In genomic region chr5:114822796-114823688, GRCm38 (mm10) we compare ENCODE assay signal across 8 mouse cellular contexts. TPM values are rescaled to one million over a fixed set of nuclear protein-coding genes. Genes with fewer than 3 reads are reported as not detected.
DNase-seq lines count a peak whose midpoint lies in the region; ATAC-seq lines count a peak whose summit lies in the region.

Gene 1500011B03Rik (minus strand): TSS chr5:114823468.

- no peaks in the 10 kb centered on the region for H3K9me3 ChIP-seq in hindbrain, embryonic 11.5 days (ENCODE audit: control insufficient read depth, low read length)

- DNase-seq in Muller cell, postnatal 12 days (ENCODE audit: inconsistent ontology term) = peak; percentile 90
- peak; percentile 74 for DNase-seq in cerebellum, adult 9-10 months
- DNase-seq in forelimb bud, embryonic 11.5 days (ENCODE audit: low read depth, low spot score) = peak; percentile 83
- peak; percentile 90 for DNase-seq in hindbrain, embryonic 11.5 days (ENCODE audit: low spot score)
- DNase-seq in layer of hippocampus, postnatal 14 days (ENCODE audit: low spot score in 2 of 2) = peak; percentile 73 to 77
- peak; percentile 85 for DNase-seq in lung, postnatal 10 days
- peak; percentile 51 for DNase-seq in ovary, postnatal 14 days (ENCODE audit: low spot score)
- peak; percentile 64 to 79 for DNase-seq in thymus, postnatal 10 days (ENCODE audit: low spot score in 2 of 2)

- H3K27ac ChIP-seq in hindbrain, embryonic 11.5 days (ENCODE audit: low read depth, low read length) = peak within 1 kb of the TSS; percentile 79

- H3K27me3 ChIP-seq in hindbrain, embryonic 11.5 days (ENCODE audit: control insufficient read depth, insufficient read depth, low read length) = no peaks in the 10 kb centered on the region

- peak within 1 kb of the TSS; percentile 59 for H3K4me2 ChIP-seq in hindbrain, embryonic 11.5 days (replicated peaks; ENCODE audit: low read depth, low read length)

- peak within 1 kb of the TSS; percentile 78 for H3K9ac ChIP-seq in hindbrain, embryonic 11.5 days (ENCODE audit: low read depth, low read length)

- ATAC-seq in hindbrain, embryonic 11.5 days (ENCODE audit: low FRiP score) = peak; percentile 88

- H3K4me1 ChIP-seq in hindbrain, embryonic 11.5 days (replicated peaks; ENCODE audit: control insufficient read depth, insufficient read depth, low read length) = no peaks in the 10 kb centered on the region

- H3K36me3 ChIP-seq in hindbrain, embryonic 11.5 days (ENCODE audit: control insufficient read depth, insufficient read depth, low read length) = no peaks in the 10 kb centered on the region

- WGBS in hindbrain, embryonic 11.5 days = 9% methylated on average over 49 of the region's 53 CpGs

- peak within 1 kb of the TSS; percentile 74 for H3K4me3 ChIP-seq in hindbrain, embryonic 11.5 days (ENCODE audit: low read depth, low read length)

RNA-seq across cellular contexts. Expression of gene 1500011B03Rik, which starts in this region (rescaled TPM):
- polyA plus RNA-seq in hindbrain, embryonic 11.5 days (2014; fragmentation: Nextera tagmentation; extraction: Ambion mirVana) = 163 and 167 TPM in 2 replicates
- 100 to 1,000 TPM; 148 to 161 TPM for total RNA-seq in layer of hippocampus, postnatal 14 days (2021)

Comparison
In these comparisons a context has a peak if more than half of its experiments do, and no peak if none do; other contexts are left out.
1. Peak in every context shown above with its lines: DNase-seq, ATAC-seq, H3K4me3 ChIP-seq and H3K27ac ChIP-seq.